Mouse (Mus musculus): Measurements from ENCODE around the gene Hnf1b. TPM values are rescaled to one million over a fixed set of nuclear protein-coding genes. Genes with fewer than 3 reads are reported as not detected.

The Hnf1b gene
- polyA plus RNA-seq, 1 experiment from 2014 or later = not detected

DNA sequence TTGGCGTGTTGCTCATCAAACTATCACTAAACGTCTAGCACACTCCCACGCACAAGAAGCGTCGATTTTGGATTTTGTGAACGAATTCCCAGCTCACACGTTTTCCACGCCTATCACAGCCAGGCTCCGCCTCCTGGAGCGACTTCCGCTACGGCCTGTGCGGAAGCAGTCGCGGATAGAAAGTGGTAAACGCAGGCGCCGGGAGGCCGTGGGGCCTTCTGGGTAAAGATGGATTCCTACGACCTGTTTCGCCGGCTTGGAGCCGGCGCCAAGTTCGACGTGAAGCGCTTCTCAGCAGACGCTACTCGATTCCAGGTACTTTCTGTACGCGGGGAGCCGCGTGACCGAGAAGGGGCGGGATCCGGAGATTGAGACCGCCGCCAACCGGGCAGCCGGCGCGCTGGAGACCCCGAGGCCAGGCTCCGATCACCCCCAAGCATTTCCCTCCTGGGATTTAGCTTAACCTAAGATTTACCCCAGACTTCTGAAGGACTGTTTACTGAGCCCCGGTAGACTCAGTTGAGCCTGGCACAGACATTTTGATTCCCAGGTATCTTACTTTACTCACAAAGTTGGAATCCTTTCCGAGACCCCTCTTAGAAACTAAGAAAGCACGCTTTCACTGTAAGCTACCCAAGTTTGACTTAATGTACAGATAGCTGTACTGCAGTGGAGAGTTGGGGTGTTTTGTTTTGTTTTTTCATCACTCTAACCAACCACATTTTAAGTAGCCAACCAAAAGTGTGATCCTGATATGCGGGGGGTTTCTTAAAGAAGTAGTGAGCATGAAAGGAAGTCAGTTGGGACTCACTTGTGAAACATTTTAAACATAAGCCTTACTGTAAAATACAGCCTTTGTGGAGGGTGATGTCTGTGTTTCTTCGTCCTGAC, 92.3 kb downstream of the Hnf1b start, which contains the start of gene Ddx52:
TSS of gene Ddx52 (plus strand) at position 113 of the 891 bp plus-strand sequence.
- under 1% methylated on average over 49 of the region's 49 CpGs for WGBS
- H3K4me3 ChIP-seq (replicated peaks) = peak within 1 kb of the TSS; percentile 90
- no peaks in the 10 kb centered on the region for H3K27me3 ChIP-seq
- peak within 1 kb of the TSS; percentile 82 for H3K27ac ChIP-seq (replicated peaks)
- no peaks in the 10 kb centered on the region for H3K9me3 ChIP-seq (replicated peaks)
- H3K4me1 ChIP-seq = peaks cover 5% of the 10 kb centered on the region; the same call in 1 of the 2 replicates
- H3K36me3 ChIP-seq = peaks cover 32% of the 10 kb centered on the region
- ATAC-seq (ENCODE audit: insufficient number of reproducible peaks, low FRiP score, low TSS enrichment, low read depth) = peak; percentile 91
- H3K4me2 ChIP-seq (replicated peaks) = peak within 1 kb of the TSS; percentile 63
- H3K9ac ChIP-seq = peak within 1 kb of the TSS; percentile 79

Other genes with a start within 250 kb of the Hnf1b start
- gene Rpl9-ps1, start 204.4 kb upstream of the Hnf1b start, polyA plus RNA-seq (2015; fragmentation: Nextera tagmentation; extraction: Ambion mirVana) = not detected in 2 replicates
- gene Ccl3, start 200.7 kb upstream of the Hnf1b start, polyA plus RNA-seq (2015; fragmentation: Nextera tagmentation; extraction: Ambion mirVana) = 0.96 and 1.1 TPM in 2 replicates
- gene Ccl4, start 187.5 kb upstream of the Hnf1b start, polyA plus RNA-seq (2015; fragmentation: Nextera tagmentation; extraction: Ambion mirVana) = 0.44 and 0.63 TPM in 2 replicates
- 3.2 and 3.3 TPM in 2 replicates for gene Wfdc17, start 146.1 kb upstream of the Hnf1b start, polyA plus RNA-seq (2015; fragmentation: Nextera tagmentation; extraction: Ambion mirVana)
- 16.8 and 42.7 TPM in 2 replicates for gene Wfdc18, start 141.0 kb upstream of the Hnf1b start, polyA plus RNA-seq (2015; fragmentation: Nextera tagmentation; extraction: Ambion mirVana)
- 0.73 and 1.2 TPM in 2 replicates for gene Wfdc21, start 103.1 kb upstream of the Hnf1b start, polyA plus RNA-seq (2015; fragmentation: Nextera tagmentation; extraction: Ambion mirVana)
- gene Heatr6, start 96.4 kb upstream of the Hnf1b start, polyA plus RNA-seq (2015; fragmentation: Nextera tagmentation; extraction: Ambion mirVana) = 21.5 and 27.3 TPM in 2 replicates
- gene Ddx52, start 92.0 kb downstream of the Hnf1b start, polyA plus RNA-seq (2015; fragmentation: Nextera tagmentation; extraction: Ambion mirVana) = 27.9 and 28.8 TPM in 2 replicates
- gene Synrg, start 114.4 kb downstream of the Hnf1b start, polyA plus RNA-seq (2015; fragmentation: Nextera tagmentation; extraction: Ambion mirVana) = 11.3 and 13.8 TPM in 2 replicates
- gene Dusp14, start 219.2 kb downstream of the Hnf1b start, polyA plus RNA-seq (2015; fragmentation: Nextera tagmentation; extraction: Ambion mirVana) = 37.5 and 40.2 TPM in 2 replicates

Data from embryonic facial prominence, embryonic 15.5 days (tissue).